Mouse (Mus musculus): ENCODE results near the gene Adgrb2. TPM values are rescaled to one million over a fixed set of nuclear protein-coding genes. Genes with fewer than 3 reads are reported as not detected.

Adgrb2 gene
- polyA plus RNA-seq, 1 experiment, result 4.6 TPM

DNA sequence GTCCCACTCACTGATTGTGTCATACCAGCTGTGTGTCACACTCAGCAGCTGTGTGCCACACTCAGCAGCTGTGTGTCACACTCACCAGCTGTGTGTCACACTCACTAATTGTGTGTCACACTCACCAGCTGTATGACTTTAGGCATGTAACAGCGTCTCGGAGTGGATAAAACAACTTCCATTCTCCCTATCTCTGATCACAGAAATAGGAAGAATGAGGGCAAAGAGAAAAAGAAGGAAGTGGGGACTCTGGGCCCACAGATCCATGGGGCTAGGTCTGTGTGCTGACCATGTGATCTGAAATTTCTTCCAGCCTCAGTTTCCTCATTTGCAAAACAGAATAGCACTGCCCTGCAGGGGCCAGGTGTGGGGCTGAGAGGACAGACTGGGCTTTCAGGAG is 87.1 kb downstream of the Adgrb2 start:
- DNase-seq (ENCODE audit: low read depth), result no peak

Other genes starting within 250 kb of the Adgrb2 start
- 10.5 and 20.3 TPM in 2 replicates for gene Khdrbs1, start 242.6 kb upstream of the Adgrb2 start, polyA plus RNA-seq (2012; rRNA removed)
- 32.4 and 34.0 TPM in 2 replicates for gene Ptp4a2, start 173.7 kb upstream of the Adgrb2 start, polyA plus RNA-seq (2012; rRNA removed)
- gene Spocd1, start 55.6 kb upstream of the Adgrb2 start, polyA plus RNA-seq (2012; rRNA removed), result not detected in 2 replicates
- gene Col16a1, start 63.0 kb downstream of the Adgrb2 start, polyA plus RNA-seq (2012; rRNA removed), result 36.3 and 36.7 TPM in 2 replicates
- gene Pef1, start 117.7 kb downstream of the Adgrb2 start, polyA plus RNA-seq (2012; rRNA removed), result 166 and 199 TPM in 2 replicates
- gene Hcrtr1, start 154.5 kb downstream of the Adgrb2 start, polyA plus RNA-seq (2012; rRNA removed), result 2.5 and 5.1 TPM in 2 replicates
- gene Tinagl1, start 190.3 kb downstream of the Adgrb2 start, polyA plus RNA-seq (2012; rRNA removed), result 137 and 176 TPM in 2 replicates
- gene Gm853, start 237.5 kb downstream of the Adgrb2 start, polyA plus RNA-seq (2012; rRNA removed), result not detected in 2 replicates